Mouse (Mus musculus): ENCODE results near the gene Mmgt2. TPM values are rescaled to one million over a fixed set of nuclear protein-coding genes. Genes with fewer than 3 reads are reported as not detected.
A peak's percentile ranks its signal among the peaks of the same experiment; 100 is the strongest.

Mmgt2 gene
- polyA plus RNA-seq, 1 experiment from 2014 or later: 20.6 TPM

- Histone ChIP-seq H3K4me2 (ENCODE audit: low read length) (no peak overlapping the region), H3K9ac (ENCODE audit: low read depth, low read length) (no peak overlapping the region), H3K36me3 (ENCODE audit: control insufficient read depth, insufficient read depth, low read length) (no peaks in the 10 kb centered on the region), H3K27me3 (ENCODE audit: control insufficient read depth, insufficient read depth, low read depth, low read length) (no peaks in the 10 kb centered on the region), H3K4me1 (ENCODE audit: control insufficient read depth, insufficient read depth, low read length) (peaks cover 8% of the 10 kb centered on the region), H3K4me3 (ENCODE audit: low read depth, low read length) (no peak overlapping the region), H3K27ac (ENCODE audit: low read length) (no peak overlapping the region), H3K9me3 (replicated peaks; ENCODE audit: control insufficient read depth, low read length, poor library complexity, severe bottlenecking) (no peaks in the 10 kb centered on the region)
- WGBS: 78% methylated on average over 3 of the region's 3 CpGs
- no peak for ATAC-seq
Observed at GRCm38 (mm10) chr11:62635406-62635805, 13.1 kb upstream of the Mmgt2 start.

- Histone ChIP-seq H3K4me1 (ENCODE audit: control insufficient read depth, insufficient read depth, low read length) (peaks cover 3% of the 10 kb centered on the region; the same call in 1 of the 2 replicates), H3K27ac (ENCODE audit: low read length) (no peak overlapping the region), H3K36me3 (ENCODE audit: control insufficient read depth, insufficient read depth, low read length) (no peaks in the 10 kb centered on the region), H3K9ac (ENCODE audit: low read depth, low read length) (no peak overlapping the region), H3K4me3 (ENCODE audit: low read depth, low read length) (no peak overlapping the region), H3K27me3 (ENCODE audit: control insufficient read depth, insufficient read depth, low read depth, low read length) (no peaks in the 10 kb centered on the region), H3K9me3 (replicated peaks; ENCODE audit: control insufficient read depth, low read length, poor library complexity, severe bottlenecking) (no peaks in the 10 kb centered on the region), H3K4me2 (ENCODE audit: low read length) (no peak overlapping the region)
- 65% methylated on average over 11 of the region's 11 CpGs for WGBS
- ATAC-seq: no peak
Observed at GRCm38 (mm10) chr11:62636105-62636839, 12.2 kb upstream of the Mmgt2 start.

GRCm38 (mm10) chr11:62636840-62637221 lies 11.6 kb upstream of the Mmgt2 start:
- Histone ChIP-seq H3K9ac (ENCODE audit: low read depth, low read length) (no peak overlapping the region), H3K9me3 (replicated peaks; ENCODE audit: control insufficient read depth, low read length, poor library complexity, severe bottlenecking) (no peaks in the 10 kb centered on the region), H3K27ac (ENCODE audit: low read length) (no peak overlapping the region), H3K4me1 (ENCODE audit: control insufficient read depth, insufficient read depth, low read length) (0 out of 2 replicates have a peak, but pooled peaks cover 2% of the 10 kb centered on the region), H3K4me2 (ENCODE audit: low read length) (no peak overlapping the region), H3K36me3 (ENCODE audit: control insufficient read depth, insufficient read depth, low read length) (no peaks in the 10 kb centered on the region), H3K27me3 (ENCODE audit: control insufficient read depth, insufficient read depth, low read depth, low read length) (no peaks in the 10 kb centered on the region), H3K4me3 (ENCODE audit: low read depth, low read length) (no peak overlapping the region)
- ATAC-seq: no peak
- WGBS: 90% methylated on average over 3 of the region's 3 CpGs

- no peak for ATAC-seq
- WGBS: 80% methylated on average over 5 of the region's 5 CpGs
Observed at GRCm38 (mm10) chr11:62637401-62637800, 11.1 kb upstream of the Mmgt2 start.

GRCm38 (mm10) chr11:62637806-62638205 lies 10.7 kb upstream of the Mmgt2 start:
- H3K27ac ChIP-seq (ENCODE audit: low read length): no peak overlapping the region
- no peaks in the 10 kb centered on the region for H3K36me3 ChIP-seq (ENCODE audit: control insufficient read depth, insufficient read depth, low read length)
- no peaks in the 10 kb centered on the region for H3K9me3 ChIP-seq (replicated peaks; ENCODE audit: control insufficient read depth, low read length, poor library complexity, severe bottlenecking)
- ATAC-seq: no peak
- no peak overlapping the region for H3K4me3 ChIP-seq (ENCODE audit: low read depth, low read length)
- peaks cover 7% of the 10 kb centered on the region for H3K4me1 ChIP-seq (ENCODE audit: control insufficient read depth, insufficient read depth, low read length)
- no peak overlapping the region for H3K4me2 ChIP-seq (ENCODE audit: low read length)
- no peak overlapping the region for H3K9ac ChIP-seq (ENCODE audit: low read depth, low read length)
- 79% methylated on average over 6 of the region's 6 CpGs for WGBS
- H3K27me3 ChIP-seq (ENCODE audit: control insufficient read depth, insufficient read depth, low read depth, low read length): no peaks in the 10 kb centered on the region

More at GRCm38 (mm10) chr11:62637401-62637800, 11.1 kb upstream of the Mmgt2 start:
- Histone ChIP-seq H3K36me3 (ENCODE audit: control insufficient read depth, insufficient read depth, low read length) (no peaks in the 10 kb centered on the region), H3K4me2 (ENCODE audit: low read length) (no peak overlapping the region), H3K9me3 (replicated peaks; ENCODE audit: control insufficient read depth, low read length, poor library complexity, severe bottlenecking) (no peaks in the 10 kb centered on the region), H3K4me3 (ENCODE audit: low read depth, low read length) (no peak overlapping the region), H3K9ac (ENCODE audit: low read depth, low read length) (no peak overlapping the region), H3K27me3 (ENCODE audit: control insufficient read depth, insufficient read depth, low read depth, low read length) (no peaks in the 10 kb centered on the region), H3K4me1 (ENCODE audit: control insufficient read depth, insufficient read depth, low read length) (peaks cover 5% of the 10 kb centered on the region), H3K27ac (ENCODE audit: low read length) (no peak overlapping the region)

- Histone ChIP-seq H3K4me1 (ENCODE audit: control insufficient read depth, insufficient read depth, low read length) (peaks cover 10% of the 10 kb centered on the region), H3K9me3 (replicated peaks; ENCODE audit: control insufficient read depth, low read length, poor library complexity, severe bottlenecking) (no peaks in the 10 kb centered on the region), H3K27ac (ENCODE audit: low read length) (no peak overlapping the region), H3K4me3 (ENCODE audit: low read depth, low read length) (no peak overlapping the region), H3K4me2 (ENCODE audit: low read length) (no peak overlapping the region), H3K36me3 (ENCODE audit: control insufficient read depth, insufficient read depth, low read length) (no peaks in the 10 kb centered on the region), H3K27me3 (ENCODE audit: control insufficient read depth, insufficient read depth, low read depth, low read length) (no peaks in the 10 kb centered on the region), H3K9ac (ENCODE audit: low read depth, low read length) (no peak overlapping the region)
- 94% methylated on average over 4 of the region's 4 CpGs for WGBS
- ATAC-seq: no peak
Observed at GRCm38 (mm10) chr11:62638402-62638801, 10.1 kb upstream of the Mmgt2 start.

GRCm38 (mm10) chr11:62640378-62640777 lies 8.1 kb upstream of the Mmgt2 start:
- H3K36me3 ChIP-seq (ENCODE audit: control insufficient read depth, insufficient read depth, low read length): no peaks in the 10 kb centered on the region
- no peak for ATAC-seq
- H3K9ac ChIP-seq (ENCODE audit: low read depth, low read length): no peak overlapping the region
- WGBS: 78% methylated on average over 3 of the region's 3 CpGs
- H3K4me1 ChIP-seq (ENCODE audit: control insufficient read depth, insufficient read depth, low read length): peaks cover 21% of the 10 kb centered on the region
- H3K9me3 ChIP-seq (replicated peaks; ENCODE audit: control insufficient read depth, low read length, poor library complexity, severe bottlenecking): no peaks in the 10 kb centered on the region
- no peak overlapping the region for H3K4me3 ChIP-seq (ENCODE audit: low read depth, low read length)
- no peaks in the 10 kb centered on the region for H3K27me3 ChIP-seq (ENCODE audit: control insufficient read depth, insufficient read depth, low read depth, low read length)
- no peak overlapping the region for H3K27ac ChIP-seq (ENCODE audit: low read length)
- H3K4me2 ChIP-seq (ENCODE audit: low read length): no peak overlapping the region

- Histone ChIP-seq H3K36me3 (ENCODE audit: control insufficient read depth, insufficient read depth, low read length) (no peaks in the 10 kb centered on the region), H3K27me3 (ENCODE audit: control insufficient read depth, insufficient read depth, low read depth, low read length) (no peaks in the 10 kb centered on the region), H3K9me3 (replicated peaks; ENCODE audit: control insufficient read depth, low read length, poor library complexity, severe bottlenecking) (no peaks in the 10 kb centered on the region), H3K4me1 (ENCODE audit: control insufficient read depth, insufficient read depth, low read length) (peaks cover 37% of the 10 kb centered on the region), H3K4me2 (ENCODE audit: low read length) (no peak overlapping the region), H3K4me3 (ENCODE audit: low read depth, low read length) (no peak overlapping the region), H3K27ac (ENCODE audit: low read length) (no peak overlapping the region), H3K9ac (ENCODE audit: low read depth, low read length) (no peak overlapping the region)
- no peak for ATAC-seq
- 51% methylated on average over 11 of the region's 11 CpGs for WGBS
Observed at GRCm38 (mm10) chr11:62642023-62642844, 6.2 kb upstream of the Mmgt2 start.

GRCm38 (mm10) chr11:62643011-62643631 lies 5.3 kb upstream of the Mmgt2 start:
- no peak for ATAC-seq
- H3K27ac ChIP-seq (ENCODE audit: low read length): peak overlapping the region; percentile 44
- H3K36me3 ChIP-seq (ENCODE audit: control insufficient read depth, insufficient read depth, low read length): no peaks in the 10 kb centered on the region
- 72% methylated on average over 8 of the region's 8 CpGs for WGBS
- H3K4me3 ChIP-seq (ENCODE audit: low read depth, low read length): no peak overlapping the region
- no peak overlapping the region for H3K4me2 ChIP-seq (ENCODE audit: low read length)
- H3K27me3 ChIP-seq (ENCODE audit: control insufficient read depth, insufficient read depth, low read depth, low read length): no peaks in the 10 kb centered on the region
- H3K9ac ChIP-seq (ENCODE audit: low read depth, low read length): no peak overlapping the region
- no peaks in the 10 kb centered on the region for H3K9me3 ChIP-seq (replicated peaks; ENCODE audit: control insufficient read depth, low read length, poor library complexity, severe bottlenecking)
- H3K4me1 ChIP-seq (ENCODE audit: control insufficient read depth, insufficient read depth, low read length): peaks cover 44% of the 10 kb centered on the region

Data from midbrain, embryonic 16.5 days (tissue).